Mouse (Mus musculus) MEL (cell line): ENCODE data around the gene Gtsf1. TPM values are rescaled to one million over a fixed set of nuclear protein-coding genes. Genes with fewer than 3 reads are reported as not detected.
A peak's percentile ranks its signal among the peaks of the same experiment; 100 is the strongest.

Experiments
- DNase-seq: peaks from one replicate; pipeline ENCODE4 v3.0.0; 2011; ENCODE audit warnings: low read depth, low spot score
- H3K27ac ChIP-seq: 2 replicates; pipeline ENCODE4 v1.5.1; 2012; ENCODE audit warnings: low read depth, mild to moderate bottlenecking, control low read depth, low read length, moderate library complexity; ENCODE audit not compliant: control insufficient read depth
- H3K27me3 ChIP-seq, 2 experiments: fragments of 150-350 bp in 1 of 2; sonication (generic) in 1 of 2; 2 replicates each; pipeline ENCODE4 v1.6.1; 2012; ENCODE audit warnings: low read length in 2 of 2, mild to moderate bottlenecking in 2 of 2, improper control_type of control experiment in 1 of 2, moderate library complexity in 1 of 2; ENCODE audit not compliant: insufficient read depth in 2 of 2, control insufficient read depth in 1 of 2
- H3K36me3 ChIP-seq, 2 experiments: 2 replicates each; pipeline ENCODE4 v1.6.1; 2012 to 2014; ENCODE audit warnings: low read length in 2 of 2, improper control_type of control experiment in 1 of 2, inconsistent platforms in 1 of 2, mild to moderate bottlenecking in 1 of 2; ENCODE audit not compliant: insufficient read depth in 2 of 2, control insufficient read depth in 1 of 2
- H3K4me1 ChIP-seq, 2 experiments: fragments of 150-350 bp in 1 of 2; sonication (generic) in 1 of 2; 2 replicates each; pipeline ENCODE4 v1.6.1; 2012; ENCODE audit warnings: low read length in 2 of 2, improper control_type of control experiment in 1 of 2, mild to moderate bottlenecking in 1 of 2; ENCODE audit not compliant: insufficient read depth in 2 of 2, control insufficient read depth in 1 of 2
- H3K4me3 ChIP-seq, 2 experiments: fragments of 150-350 bp in 1 of 2; sonication (generic) in 1 of 2; 2 replicates each; pipeline ENCODE4 v1.5.1; 2012; ENCODE audit warnings: low read depth in 2 of 2, low read length in 2 of 2, mild to moderate bottlenecking in 2 of 2, moderate library complexity in 2 of 2, control low read depth in 1 of 2, improper control_type of control experiment in 1 of 2; ENCODE audit not compliant: control insufficient read depth in 1 of 2, insufficient read depth in 1 of 2
- H3K79me2 ChIP-seq: 2 replicates; pipeline ENCODE4 v1.6.1; 2012; ENCODE audit warnings: mild to moderate bottlenecking, low read length, moderate library complexity; ENCODE audit not compliant: control insufficient read depth, poor library complexity, insufficient read depth
- H3K9ac ChIP-seq: 2 replicates; pipeline ENCODE4 v1.6.1; 2012; ENCODE audit warnings: low read depth, mild to moderate bottlenecking, control low read depth, low read length, moderate library complexity; ENCODE audit not compliant: control insufficient read depth, poor library complexity, severe bottlenecking
- H3K9me3 ChIP-seq: fragments of 150-350 bp; sonication (generic); replicated peaks from 2 replicates; pipeline ENCODE4 v1.6.1; 2012; ENCODE audit warnings: mild to moderate bottlenecking, low read length, improper control_type of control experiment, moderate library complexity; ENCODE audit not compliant: insufficient read depth
- BHLHE40 ChIP-seq: IDR thresholded peaks from 2 replicates; pipeline ENCODE4 v1.6.1; 2012; ENCODE audit warnings: low read depth, mild to moderate bottlenecking, inconsistent platforms, low read length, improper control_type of control experiment, borderline replicate concordance
- CTCF ChIP-seq, 3 experiments: IDR thresholded peaks in 2 of 3; conservative IDR thresholded peaks in 1 of 3; 2 replicates each; pipeline ENCODE4 v1.5.1; 2011 to 2012; ENCODE audit warnings: low read length in 3 of 3, low read depth in 2 of 3, mild to moderate bottlenecking in 2 of 3, improper control_type of control experiment in 1 of 3, inconsistent platforms in 1 of 3, mixed read lengths in 1 of 3, moderate library complexity in 1 of 3; ENCODE audit not compliant: control insufficient read depth in 1 of 3, insufficient read depth in 1 of 3, poor library complexity in 1 of 3, severe bottlenecking in 1 of 3
- EP300 ChIP-seq, 2 experiments: IDR thresholded peaks; 2 replicates each; pipeline ENCODE4 v1.6.1; 2011; ENCODE audit warnings: improper control_type of control experiment in 2 of 2, low read length in 2 of 2, low read depth in 1 of 2, mild to moderate bottlenecking in 1 of 2
- GATA1 ChIP-seq: IDR thresholded peaks from 2 replicates; pipeline ENCODE4 v1.6.1; 2011; ENCODE audit warnings: low read depth, low read length, improper control_type of control experiment
- HCFC1 ChIP-seq: IDR thresholded peaks from 2 replicates; pipeline ENCODE4 v1.6.1; 2012; ENCODE audit warnings: low read depth, mild to moderate bottlenecking, inconsistent platforms, low read length, improper control_type of control experiment, moderate library complexity
- KAT2A ChIP-seq: conservative IDR thresholded peaks from 2 replicates; pipeline ENCODE4 v1.6.1; 2012; ENCODE audit warnings: low read depth, low read length, improper control_type of control experiment, inconsistent platforms
- MAFK ChIP-seq: IDR thresholded peaks from 2 replicates; pipeline ENCODE4 v1.6.1; 2011; ENCODE audit warnings: low read depth, mild to moderate bottlenecking, low read length, improper control_type of control experiment, borderline replicate concordance
- MAX ChIP-seq: IDR thresholded peaks from 2 replicates; pipeline ENCODE4 v1.6.1; 2011; ENCODE audit warnings: low read length, improper control_type of control experiment
- MEF2A ChIP-seq: IDR thresholded peaks from 2 replicates; pipeline ENCODE4 v1.6.1; 2014; ENCODE audit warnings: low read depth, mild to moderate bottlenecking, inconsistent platforms, low read length, improper control_type of control experiment; ENCODE audit not compliant: poor library complexity, insufficient replicate concordance, severe bottlenecking; ENCODE audit errors: extremely low read depth
- MXI1 ChIP-seq: IDR thresholded peaks from 2 replicates; pipeline ENCODE4 v1.6.1; 2011; ENCODE audit warnings: mild to moderate bottlenecking, low read depth, low read length, improper control_type of control experiment
- MYB ChIP-seq: IDR thresholded peaks from 2 replicates; pipeline ENCODE4 v1.6.1; 2011; ENCODE audit warnings: mild to moderate bottlenecking, low read depth, low read length, improper control_type of control experiment
- NELFE ChIP-seq: IDR thresholded peaks from 2 replicates; pipeline ENCODE4 v1.6.1; 2011; ENCODE audit warnings: low read depth, low read length, improper control_type of control experiment
- NRF1 ChIP-seq: IDR thresholded peaks from 2 replicates; pipeline ENCODE4 v1.6.1; 2014; ENCODE audit warnings: low read depth, mild to moderate bottlenecking, inconsistent platforms, low read length, improper control_type of control experiment, moderate library complexity; ENCODE audit not compliant: poor library complexity, insufficient read depth, severe bottlenecking
- POLR2A ChIP-seq, 2 experiments: IDR thresholded peaks; 2 replicates each; pipeline ENCODE4 v1.6.1; 2011 to 2012; ENCODE audit warnings: low read length in 2 of 2, mild to moderate bottlenecking in 2 of 2, control low read depth in 1 of 2, improper control_type of control experiment in 1 of 2, low read depth in 1 of 2, moderate library complexity in 1 of 2; ENCODE audit not compliant: control insufficient read depth in 1 of 2, insufficient read depth in 1 of 2, poor library complexity in 1 of 2
- RAD21 ChIP-seq: IDR thresholded peaks from 2 replicates; pipeline ENCODE4 v1.6.1; 2011; ENCODE audit warnings: mild to moderate bottlenecking, low read depth, low read length, improper control_type of control experiment
- RCOR1 ChIP-seq: IDR thresholded peaks from 2 replicates; pipeline ENCODE4 v1.6.1; 2012; ENCODE audit warnings: low read depth, mild to moderate bottlenecking, inconsistent platforms, low read length, improper control_type of control experiment
- TAL1 ChIP-seq: IDR thresholded peaks from 2 replicates; pipeline ENCODE4 v1.6.1; 2012; ENCODE audit warnings: mild to moderate bottlenecking, inconsistent platforms, low read length, moderate library complexity, mixed read lengths
- TBP ChIP-seq: IDR thresholded peaks from 2 replicates; pipeline ENCODE4 v1.8.0; 2011; ENCODE audit warnings: low read depth, low read length, improper control_type of control experiment
- TCF12 ChIP-seq: IDR thresholded peaks from 2 replicates; pipeline ENCODE4 v1.6.1; 2014; ENCODE audit warnings: low read depth, mild to moderate bottlenecking, inconsistent platforms, low read length, improper control_type of control experiment, moderate library complexity
- USF2 ChIP-seq, 2 experiments: IDR thresholded peaks; 2 replicates each; pipeline ENCODE4 v1.6.1; 2011 to 2012; ENCODE audit warnings: improper control_type of control experiment in 2 of 2, low read length in 2 of 2, borderline replicate concordance in 1 of 2, inconsistent platforms in 1 of 2, low read depth in 1 of 2, mild to moderate bottlenecking in 1 of 2; ENCODE audit not compliant: insufficient read depth in 1 of 2
- ZC3H11A ChIP-seq: IDR thresholded peaks from 2 replicates; pipeline ENCODE4 v1.6.1; 2012; ENCODE audit warnings: low read depth, mild to moderate bottlenecking, inconsistent platforms, low read length, improper control_type of control experiment
- ZKSCAN1 ChIP-seq: IDR thresholded peaks from 2 replicates; pipeline ENCODE4 v1.6.1; 2012; ENCODE audit warnings: low read depth, mild to moderate bottlenecking, inconsistent platforms, low read length, improper control_type of control experiment, moderate library complexity
- ZNF384 ChIP-seq: IDR thresholded peaks from 2 replicates; pipeline ENCODE4 v1.6.1; 2012; ENCODE audit warnings: low read depth, mild to moderate bottlenecking, inconsistent platforms, low read length, improper control_type of control experiment
- polyA plus RNA-seq, 2 experiments: library from polyadenylated mRNA; stranded (reverse) in 1 of 2; unstranded in 1 of 2; fragments of >175 nt in 1 of 2; fragments of >200 nt in 1 of 2; gene quantifications; 2 replicates each; pipeline versions ENCODE4 v1.2.1 to v1.2.4; 2012; ENCODE audit warnings: low replicate concordance in 2 of 2, low read depth in 1 of 2; ENCODE audit not compliant: insufficient read length in 2 of 2, insufficient read depth in 1 of 2, missing spikeins in 1 of 2
- total RNA-seq: library from RNA; depleted of rRNA; stranded (reverse); fragments of 300-350 nt; gene quantifications from 2 replicates; pipeline ENCODE4 v1.2.3, GENCODE M21; 2012

Gene Gtsf1
- total and polyA plus RNA-seq, 3 experiments: 0.15 TPM; not detected in 2

- Histone ChIP-seq H3K9me3 (no peaks in the 10 kb centered on the region), H3K4me1 (peaks cover 12 to 27% of the 10 kb centered on the region in 2 experiments; a peak in 3 of 4 replicates), H3K36me3 (peaks cover 0 to 32% of the 10 kb centered on the region in 2 experiments; a peak in 3 of 4 replicates), H3K27me3 (no peaks in the 10 kb centered on the region), H3K4me3 (no peak overlapping the region), H3K9ac (no peak overlapping the region), H3K79me2 (peaks cover 13% of the 10 kb centered on the region; the same call in 1 of the 2 replicates), H3K27ac (peak overlapping the region; percentile 17; the same call in 1 of the 2 replicates)
- peak; percentile 52 for DNase-seq
- TF ChIP-seq GATA1 (peak; percentile 19; the same call in 1 of the 2 replicates), POLR2A (IDR thresholded peaks at IDR 0.05; ENCODE audit: control insufficient read depth in 1 of 2, insufficient read depth in 1 of 2, low read depth in 1 of 2, low read length in 2 of 2, poor library complexity in 1 of 2) (no peak), TAL1 (peak; percentile 68), EP300 (IDR thresholded peaks at IDR 0.05; ENCODE audit: low read depth in 1 of 2, low read length in 2 of 2) (peak in 1 of 2 experiments; percentile 28; a peak in 3 of 4 replicates)
These were observed 71.8 kb downstream of the Gtsf1 start for GRCm38 (mm10) chr15:103358278-103359121.

GRCm38 (mm10) chr15:103357817-103358216, 72.5 kb downstream of the Gtsf1 start:
- no peak overlapping the region for H3K9ac ChIP-seq
- H3K4me3 ChIP-seq: no peak overlapping the region
- no peak for DNase-seq
- TF ChIP-seq POLR2A (IDR thresholded peaks at IDR 0.05; ENCODE audit: control insufficient read depth in 1 of 2, insufficient read depth in 1 of 2, low read depth in 1 of 2, low read length in 2 of 2, poor library complexity in 1 of 2): no peak
- TF ChIP-seq MEF2A: no peak
- no peak for TF ChIP-seq NELFE
- no peak for TF ChIP-seq TCF12
- no peak for TF ChIP-seq ZC3H11A
- TF ChIP-seq BHLHE40: no peak
- TF ChIP-seq HCFC1: no peak
- no peak for TF ChIP-seq ZNF384
- no peak for TF ChIP-seq MYB
- TF ChIP-seq NRF1: no peak
- TF ChIP-seq CTCF (IDR thresholded peaks at IDR 0.05 in 2 of 3, conservative IDR thresholded peaks at IDR 0.05 in 1 of 3; ENCODE audit: control insufficient read depth in 1 of 3, insufficient read depth in 1 of 3, low read depth in 2 of 3, low read length in 3 of 3, poor library complexity in 1 of 3, severe bottlenecking in 1 of 3): no peak
- TF ChIP-seq ZKSCAN1: no peak
- TF ChIP-seq MXI1: no peak
- TF ChIP-seq TBP: no peak
- no peak for TF ChIP-seq USF2 (IDR thresholded peaks at IDR 0.05; ENCODE audit: borderline replicate concordance in 1 of 2, insufficient read depth in 1 of 2, low read depth in 1 of 2, low read length in 2 of 2)
- no peak for TF ChIP-seq RCOR1
- no peak for TF ChIP-seq MAX
- no peak for TF ChIP-seq MAFK
- no peak for TF ChIP-seq KAT2A
- no peak for TF ChIP-seq RAD21
- H3K27me3 ChIP-seq: no peaks in the 10 kb centered on the region
- H3K9me3 ChIP-seq: no peaks in the 10 kb centered on the region
- peaks cover 9 to 20% of the 10 kb centered on the region in 2 experiments; a peak in 3 of 4 replicates for H3K4me1 ChIP-seq
- peaks cover 0 to 25% of the 10 kb centered on the region in 2 experiments; a peak in 3 of 4 replicates for H3K36me3 ChIP-seq
- H3K79me2 ChIP-seq: peaks cover 13% of the 10 kb centered on the region; the same call in 1 of the 2 replicates
- H3K27ac ChIP-seq: peak overlapping the region; percentile 17; the same call in 1 of the 2 replicates
